Mouse (Mus musculus): Measurements from ENCODE around the gene Fis1. TPM values are rescaled to one million over a fixed set of nuclear protein-coding genes. Genes with fewer than 3 reads are reported as not detected.
"Not testable (repeated sequence)": the region's sequence is repeated elsewhere in the genome, so short reads cannot be mapped to it uniquely, and the experiment has no call there.

Fis1 gene
- polyA plus RNA-seq, 1 experiment from 2014 or later, result 323 TPM

DNA sequence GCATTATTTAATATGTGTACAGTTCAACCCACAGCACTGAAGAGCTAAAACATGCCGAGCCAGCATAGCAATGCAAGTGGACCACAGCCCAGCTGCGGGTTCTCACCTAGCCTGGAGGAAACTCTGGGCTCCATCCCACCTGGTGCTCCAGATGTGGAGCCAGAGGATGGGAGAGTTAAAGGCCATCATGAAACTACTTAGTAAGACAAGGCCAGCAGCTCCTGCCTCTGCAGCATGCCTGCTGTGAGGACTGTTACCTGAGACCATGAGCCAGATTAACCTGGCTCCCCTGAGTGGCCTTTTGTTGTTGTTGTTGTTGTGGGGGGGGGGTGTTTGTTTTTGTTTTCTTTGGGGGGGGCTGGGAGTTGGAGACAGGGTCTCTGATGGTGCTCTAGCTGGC, 9.7 kb upstream of the Fis1 start:
- Histone ChIP-seq H3K4me1 (no peaks in the 10 kb centered on the region), H3K27ac (replicated peaks) (no peak overlapping the region), H3K4me3 (no peak overlapping the region), H3K9me3 (no peaks in the 10 kb centered on the region), H3K9ac (replicated peaks) (no peak overlapping the region), H3K4me2 (replicated peaks) (no peak overlapping the region), H3K36me3 (no peaks in the 10 kb centered on the region), H3K27me3 (no peaks in the 10 kb centered on the region)
- ATAC-seq (ENCODE audit: low FRiP score, low read depth), result no peak
- WGBS, result 85% methylated on average over 2 of the region's 2 CpGs

DNA sequence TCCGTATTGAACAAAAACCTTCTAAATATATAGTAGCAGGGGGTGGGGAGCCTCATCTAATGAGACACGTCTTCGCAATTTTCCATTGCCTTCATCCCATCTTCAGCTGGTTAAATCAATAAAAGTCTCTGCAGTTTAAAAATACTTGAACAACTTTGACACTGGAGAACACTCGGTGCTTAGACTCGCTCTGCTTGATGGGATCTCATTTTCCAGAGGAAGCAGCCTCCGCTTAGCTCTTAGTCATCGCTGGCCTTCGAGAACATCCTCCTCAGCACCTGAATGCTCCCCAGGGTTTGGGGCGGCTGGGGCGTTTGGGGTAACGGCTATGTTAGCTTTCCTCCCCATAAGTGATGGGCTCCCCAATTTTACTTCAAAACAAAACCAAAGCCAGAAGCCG, 8.0 kb upstream of the Fis1 start:
- no peak overlapping the region for H3K4me3 ChIP-seq
- no peak overlapping the region for H3K27ac ChIP-seq (replicated peaks)
- no peak for ATAC-seq (ENCODE audit: low FRiP score, low read depth)
- no peak overlapping the region for H3K4me2 ChIP-seq (replicated peaks)
- H3K27me3 ChIP-seq, result no peaks in the 10 kb centered on the region
- no peaks in the 10 kb centered on the region for H3K36me3 ChIP-seq
- WGBS, result 86% methylated on average over 12 of the region's 12 CpGs
- no peak overlapping the region for H3K9ac ChIP-seq (replicated peaks)
- H3K4me1 ChIP-seq, result no peaks in the 10 kb centered on the region
- H3K9me3 ChIP-seq, result no peaks in the 10 kb centered on the region

DNA sequence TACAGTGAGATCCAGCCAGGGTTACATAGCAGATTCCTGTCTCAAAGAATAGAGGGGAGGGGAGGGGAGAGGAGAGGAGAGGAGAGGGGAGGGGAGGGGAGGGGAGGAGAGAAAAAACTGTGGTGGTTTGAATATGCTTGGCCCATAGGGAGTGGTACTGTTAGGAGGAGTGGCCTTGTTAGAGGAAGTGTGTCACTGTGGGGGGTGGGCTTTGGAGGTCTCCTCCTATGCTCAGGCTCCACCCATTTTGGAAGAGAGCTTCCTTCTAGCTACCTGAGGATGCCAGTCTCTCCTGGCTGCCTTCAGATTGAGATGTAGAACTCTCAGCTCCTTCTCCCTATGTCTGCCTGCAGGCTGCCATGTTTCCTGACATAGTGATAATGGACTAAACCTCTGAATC, 5.2 kb upstream of the Fis1 start:
- Histone ChIP-seq H3K9me3 (no peaks in the 10 kb centered on the region), H3K27ac (replicated peaks) (no peak overlapping the region), H3K4me1 (no peaks in the 10 kb centered on the region), H3K4me2 (replicated peaks) (no peak overlapping the region), H3K27me3 (no peaks in the 10 kb centered on the region), H3K36me3 (no peaks in the 10 kb centered on the region), H3K4me3 (no peak overlapping the region), H3K9ac (replicated peaks) (no peak overlapping the region)
- no peak for ATAC-seq (ENCODE audit: low FRiP score, low read depth)

DNA sequence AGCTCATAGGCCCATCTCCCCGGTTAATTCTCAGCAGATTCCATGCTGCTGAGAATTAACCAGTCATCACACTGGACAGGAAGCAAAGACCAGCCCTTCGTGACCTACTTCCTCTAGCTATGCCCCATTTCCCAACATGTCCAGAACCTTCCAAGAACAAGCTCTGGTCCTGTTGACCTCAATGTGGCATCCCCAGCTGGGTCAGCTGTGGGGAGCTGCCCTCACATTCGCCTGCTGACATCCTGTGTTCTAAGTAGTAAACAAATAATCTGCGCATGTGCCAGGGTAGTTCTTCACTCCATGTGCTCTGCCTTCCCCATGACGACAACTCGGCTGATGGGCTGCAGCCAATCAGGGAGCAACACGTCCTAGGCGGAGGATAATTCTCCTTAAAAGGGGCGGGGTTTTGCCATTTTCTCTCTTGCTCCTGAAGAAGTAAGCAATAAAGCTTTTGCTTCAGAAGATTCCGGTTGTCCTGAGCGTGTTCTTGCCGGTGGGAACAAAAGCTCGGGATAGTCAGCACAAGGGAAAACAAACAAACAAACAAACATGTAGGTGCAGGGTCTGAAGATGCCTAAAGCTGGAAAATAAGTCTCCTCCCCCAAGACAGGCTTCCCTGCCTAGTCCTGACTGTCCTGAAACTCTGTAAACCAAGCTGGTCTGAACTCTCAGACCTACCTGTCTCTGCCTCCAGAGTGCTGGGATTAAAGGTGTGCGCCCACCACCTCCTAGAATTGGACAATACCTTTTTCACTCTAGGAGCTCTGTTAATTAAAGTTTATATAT, 3.3 kb upstream of the Fis1 start:
- H3K4me1 ChIP-seq; H3K27ac ChIP-seq (replicated peaks); ATAC-seq (ENCODE audit: low FRiP score, low read depth); H3K9ac ChIP-seq (replicated peaks); H3K4me3 ChIP-seq; H3K27me3 ChIP-seq; H3K9me3 ChIP-seq; H3K36me3 ChIP-seq; H3K4me2 ChIP-seq (replicated peaks): not testable (repeated sequence)
- 84% methylated on average over 14 of the region's 14 CpGs for WGBS

DNA sequence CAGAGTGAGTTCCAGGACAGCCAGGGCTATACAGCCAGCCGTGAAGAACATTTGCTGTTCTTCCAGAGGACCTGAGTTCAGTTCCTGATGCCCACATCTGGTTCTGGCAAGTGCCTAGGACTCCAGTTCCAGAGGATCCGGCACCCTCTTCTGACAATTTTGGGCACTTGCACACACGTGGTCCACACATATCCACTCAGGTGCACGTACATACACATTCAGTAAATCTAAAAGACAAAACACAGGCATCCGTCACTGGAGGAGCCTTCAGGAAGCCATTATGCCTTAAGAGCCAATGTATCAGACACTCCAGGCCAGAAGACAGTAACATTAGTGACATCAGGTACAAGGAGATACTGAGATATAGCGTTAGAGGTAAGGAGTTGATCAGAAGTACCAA, 2.6 kb upstream of the Fis1 start:
- H3K9ac ChIP-seq (replicated peaks), result no peak overlapping the region
- no peaks in the 10 kb centered on the region for H3K36me3 ChIP-seq
- no peaks in the 10 kb centered on the region for H3K27me3 ChIP-seq
- no peak overlapping the region for H3K4me3 ChIP-seq
- WGBS, result 92% methylated on average over 6 of the region's 6 CpGs
- H3K27ac ChIP-seq (replicated peaks), result no peak overlapping the region
- peaks cover 10% of the 10 kb centered on the region for H3K4me1 ChIP-seq
- no peak for ATAC-seq (ENCODE audit: low FRiP score, low read depth)
- no peaks in the 10 kb centered on the region for H3K9me3 ChIP-seq
- H3K4me2 ChIP-seq (replicated peaks), result no peak overlapping the region

DNA sequence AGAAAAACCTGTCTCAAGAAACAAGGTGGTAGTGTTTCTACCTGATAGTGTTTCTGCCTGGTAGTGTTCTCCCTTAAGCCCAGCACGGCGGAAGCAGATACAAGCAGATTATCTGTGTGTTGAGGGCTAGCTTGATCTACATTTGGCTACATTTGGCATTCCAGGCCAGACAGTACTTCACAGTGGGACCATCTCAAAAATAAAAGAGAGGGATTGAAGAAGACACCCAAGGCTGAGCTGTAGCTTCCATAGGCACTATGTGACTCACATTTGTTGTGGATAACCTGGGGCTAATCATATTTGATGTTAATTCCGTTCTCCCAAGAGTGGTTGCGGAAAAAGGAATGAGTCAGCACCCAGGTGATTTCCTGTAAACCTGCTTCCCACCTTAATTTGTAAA, 922 bp upstream of the Fis1 start:
- H3K9ac ChIP-seq (replicated peaks), result no peak overlapping the region
- 0 out of 2 replicates have a peak, but pooled peaks cover 6% of the 10 kb centered on the region for H3K36me3 ChIP-seq
- no peak for ATAC-seq (ENCODE audit: low FRiP score, low read depth)
- no peak overlapping the region for H3K4me2 ChIP-seq (replicated peaks)
- H3K4me1 ChIP-seq, result peaks cover 12% of the 10 kb centered on the region
- no peaks in the 10 kb centered on the region for H3K27me3 ChIP-seq
- 80% methylated on average over 4 of the region's 4 CpGs for WGBS
- no peak overlapping the region for H3K27ac ChIP-seq (replicated peaks)
- no peaks in the 10 kb centered on the region for H3K9me3 ChIP-seq
- H3K4me3 ChIP-seq, result no peak overlapping the region

DNA sequence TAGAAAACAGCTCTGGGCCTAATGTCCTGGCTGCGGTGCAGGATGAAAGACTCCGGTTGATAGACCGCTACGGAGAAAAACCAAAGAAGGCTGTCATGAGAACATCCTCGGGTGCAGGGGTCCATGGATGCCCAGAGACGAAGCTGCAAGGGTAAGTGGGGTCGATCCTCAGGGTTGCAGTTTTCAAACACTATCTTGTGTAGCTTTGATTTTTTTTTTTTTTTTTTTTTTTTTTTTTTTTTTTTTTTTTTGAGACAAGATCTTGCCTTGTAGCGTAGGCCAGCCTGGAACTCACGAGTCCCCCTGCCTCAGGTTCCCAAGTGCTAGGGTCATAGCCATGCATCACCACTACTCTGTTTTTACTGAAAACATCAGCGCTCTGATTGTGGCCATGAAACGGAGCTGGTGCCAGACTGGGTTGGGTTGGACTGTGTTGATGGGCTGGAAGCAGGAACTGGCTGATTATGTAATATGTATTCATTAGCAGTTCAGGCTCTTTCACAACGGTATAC, 421 bp downstream of the Fis1 start:
- Histone ChIP-seq H3K36me3 (peaks cover 7% of the 10 kb centered on the region; the same call in 1 of the 2 replicates), H3K4me1 (peaks cover 12% of the 10 kb centered on the region), H3K4me2 (replicated peaks) (peak overlapping the region; percentile 80), H3K27me3 (no peaks in the 10 kb centered on the region), H3K9ac (replicated peaks) (peak overlapping the region; percentile 81), H3K9me3 (no peaks in the 10 kb centered on the region), H3K27ac (replicated peaks) (peak overlapping the region; percentile 71), H3K4me3 (peak overlapping the region; percentile 82)
- WGBS, result 3% methylated on average over 12 of the region's 12 CpGs
- ATAC-seq (ENCODE audit: low FRiP score, low read depth), result no peak; the same call in 1 of the 2 replicates

DNA sequence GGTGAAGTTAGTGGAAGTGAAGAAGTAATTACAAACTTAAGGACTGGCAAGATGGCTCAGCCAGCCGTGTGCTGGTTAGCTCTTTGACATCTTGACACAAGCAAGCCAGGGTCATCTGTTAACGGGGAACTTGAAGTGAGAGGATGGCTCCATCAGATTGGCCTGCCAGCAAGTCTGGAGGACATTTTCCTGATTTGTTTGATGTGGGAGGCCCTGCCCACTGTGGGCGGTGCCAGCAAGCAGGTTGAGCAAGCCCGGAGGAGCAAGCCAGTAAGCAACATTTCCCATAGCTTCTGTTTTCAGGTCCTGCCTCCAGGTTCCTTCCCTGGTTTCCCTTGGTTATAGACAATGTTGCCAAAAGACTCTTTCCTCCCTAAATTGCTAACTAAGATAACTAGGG, 2.5 kb downstream of the Fis1 start:
- Histone ChIP-seq H3K4me3 (no peak overlapping the region), H3K4me1 (peaks cover 12% of the 10 kb centered on the region), H3K4me2 (replicated peaks) (no peak overlapping the region), H3K36me3 (peaks cover 8% of the 10 kb centered on the region; the same call in 1 of the 2 replicates), H3K27me3 (no peaks in the 10 kb centered on the region), H3K9ac (replicated peaks) (no peak overlapping the region), H3K27ac (replicated peaks) (no peak overlapping the region), H3K9me3 (no peaks in the 10 kb centered on the region)
- 91% methylated on average over 4 of the region's 4 CpGs for WGBS
- ATAC-seq (ENCODE audit: low FRiP score, low read depth), result no peak

DNA sequence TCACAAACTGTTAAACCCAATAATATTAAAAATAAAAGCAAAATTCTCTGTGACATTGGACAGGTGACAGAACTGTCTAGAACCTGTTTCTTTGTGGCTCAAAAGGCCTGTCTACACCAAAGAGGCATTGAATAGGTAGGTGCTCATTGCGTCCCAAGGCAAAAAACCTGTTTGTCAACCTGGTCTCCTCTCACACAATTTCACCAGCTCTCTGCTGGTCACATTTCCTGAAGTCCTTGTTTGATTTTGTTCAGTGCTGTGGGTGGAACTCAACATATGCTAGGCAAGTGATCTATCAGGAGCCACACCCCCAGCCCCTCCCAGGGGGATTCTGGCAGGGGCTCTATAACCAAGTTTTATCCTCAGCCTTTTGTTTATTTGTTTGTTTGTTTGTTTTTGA, 4.2 kb downstream of the Fis1 start:
- H3K4me3 ChIP-seq, result no peak overlapping the region
- no peak for ATAC-seq (ENCODE audit: low FRiP score, low read depth)
- no peaks in the 10 kb centered on the region for H3K9me3 ChIP-seq
- peaks cover 21% of the 10 kb centered on the region for H3K4me1 ChIP-seq
- H3K27me3 ChIP-seq, result no peaks in the 10 kb centered on the region
- no peak overlapping the region for H3K9ac ChIP-seq (replicated peaks)
- H3K4me2 ChIP-seq (replicated peaks), result no peak overlapping the region
- 100% methylated on average over 1 of the region's 1 CpGs for WGBS
- H3K36me3 ChIP-seq, result peaks cover 8% of the 10 kb centered on the region; the same call in 1 of the 2 replicates
- no peak overlapping the region for H3K27ac ChIP-seq (replicated peaks)

DNA sequence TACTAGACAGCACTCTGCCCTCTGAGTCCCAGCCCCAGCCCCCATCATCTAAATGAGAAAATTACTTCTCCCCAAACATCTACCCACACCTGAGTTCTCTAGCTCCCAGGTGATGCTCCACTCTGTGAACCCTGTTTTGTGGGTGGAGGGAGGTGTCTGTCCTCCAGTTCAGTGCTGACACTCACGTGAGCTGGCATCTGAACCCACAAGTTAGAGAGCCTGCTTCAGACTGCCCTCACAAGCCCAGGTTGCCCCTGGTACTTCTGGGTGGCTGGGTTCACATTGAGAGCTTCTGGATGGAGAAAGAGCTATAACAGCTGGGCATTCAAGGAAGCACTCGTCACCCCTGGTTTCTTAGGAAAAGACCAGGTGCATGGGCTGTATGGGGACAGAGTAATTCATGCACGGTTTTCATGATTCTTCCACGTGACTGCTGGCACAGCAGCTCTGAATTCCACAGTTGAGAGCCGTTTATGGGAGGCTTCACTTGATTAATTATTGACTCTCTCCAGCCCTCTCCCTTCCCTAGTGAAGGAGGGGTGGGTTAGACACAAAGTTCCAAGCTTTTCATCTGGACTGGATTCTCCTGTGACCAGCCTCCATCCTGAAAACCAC, 6.0 kb downstream of the Fis1 start:
- Histone ChIP-seq H3K4me2 (replicated peaks) (no peak overlapping the region), H3K27ac (replicated peaks) (no peak overlapping the region), H3K4me3 (no peak overlapping the region), H3K9ac (replicated peaks) (no peak overlapping the region), H3K9me3 (no peaks in the 10 kb centered on the region), H3K27me3 (no peaks in the 10 kb centered on the region), H3K36me3 (peaks cover 19% of the 10 kb centered on the region), H3K4me1 (peaks cover 24% of the 10 kb centered on the region)
- WGBS, result 82% methylated on average over 5 of the region's 5 CpGs
- no peak for ATAC-seq (ENCODE audit: low FRiP score, low read depth)

DNA sequence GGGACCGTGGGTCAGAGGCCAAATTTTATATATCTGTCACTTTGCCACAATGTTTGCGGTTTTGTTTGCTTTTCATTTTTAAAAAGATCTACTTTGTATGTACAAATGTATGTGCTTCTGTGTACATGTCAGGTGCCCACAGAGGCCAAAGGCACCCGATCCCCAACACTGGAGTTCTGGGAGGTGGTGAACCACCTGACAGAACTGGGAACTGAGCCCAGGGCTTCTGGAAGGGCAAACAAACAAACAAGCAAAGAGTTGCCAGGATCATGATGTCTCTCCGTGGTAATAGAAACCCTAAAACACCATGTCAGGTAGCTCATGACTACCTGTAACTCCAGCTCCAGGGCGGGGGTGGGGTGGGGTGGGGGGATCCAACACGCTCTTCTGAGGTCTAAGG, 7.0 kb downstream of the Fis1 start:
- H3K27me3 ChIP-seq, result no peaks in the 10 kb centered on the region
- no peaks in the 10 kb centered on the region for H3K9me3 ChIP-seq
- H3K4me2 ChIP-seq (replicated peaks), result no peak overlapping the region
- H3K9ac ChIP-seq (replicated peaks), result no peak overlapping the region
- H3K27ac ChIP-seq (replicated peaks), result no peak overlapping the region
- H3K36me3 ChIP-seq, result peaks cover 29% of the 10 kb centered on the region
- no peak overlapping the region for H3K4me3 ChIP-seq
- no peak for ATAC-seq (ENCODE audit: low FRiP score, low read depth)
- WGBS, result 95% methylated on average over 6 of the region's 6 CpGs
- H3K4me1 ChIP-seq, result peaks cover 20% of the 10 kb centered on the region

DNA sequence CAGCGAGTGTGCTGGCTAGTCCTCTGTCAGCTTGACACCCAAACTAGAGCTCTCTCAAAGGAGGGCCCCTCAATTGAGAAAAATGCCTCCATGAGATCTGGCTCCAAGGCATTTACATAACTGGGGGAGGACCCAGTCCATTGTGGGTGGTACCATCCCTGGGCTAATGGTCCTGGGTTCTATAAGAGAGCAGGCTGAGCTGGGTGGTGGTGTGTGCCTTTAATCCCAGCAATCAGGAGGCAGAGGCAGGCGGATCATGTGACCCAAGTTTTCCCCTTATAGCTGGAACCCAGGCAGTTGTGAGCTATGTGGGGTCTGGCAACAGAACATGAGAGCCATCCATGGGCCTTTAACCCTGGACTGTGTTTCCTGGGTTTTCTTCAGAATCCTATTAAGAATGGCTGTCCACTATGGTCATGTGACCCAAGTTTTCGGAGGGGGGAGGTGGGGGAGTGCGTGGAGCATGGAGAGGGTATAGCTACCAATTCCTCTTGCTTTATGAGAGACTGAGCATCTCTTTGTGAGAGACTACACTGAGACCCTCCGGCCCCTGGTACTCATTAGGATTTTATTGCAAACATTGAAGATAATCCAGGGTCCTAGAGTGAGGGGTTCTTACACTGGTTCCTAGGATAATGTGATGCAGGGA, 8.4 kb downstream of the Fis1 start:
- Histone ChIP-seq H3K4me2 (replicated peaks) (peak overlapping the region; percentile 80), H3K9me3 (no peaks in the 10 kb centered on the region), H3K27me3 (no peaks in the 10 kb centered on the region), H3K4me3 (peak overlapping the region; percentile 71), H3K27ac (replicated peaks) (peak overlapping the region; percentile 86), H3K4me1 (peaks cover 19% of the 10 kb centered on the region), H3K9ac (replicated peaks) (peak overlapping the region; percentile 72), H3K36me3 (peaks cover 42% of the 10 kb centered on the region)
- 22% methylated on average over 5 of the region's 5 CpGs for WGBS
- ATAC-seq (ENCODE audit: low FRiP score, low read depth), result peak; percentile 28
